Mouse (Mus musculus): ENCODE results near the gene Srp54c. TPM values are rescaled to one million over a fixed set of nuclear protein-coding genes. Genes with fewer than 3 reads are reported as not detected.

Gene Srp54c
- polyA plus RNA-seq, 1 experiment: 7.2 TPM

DNA sequence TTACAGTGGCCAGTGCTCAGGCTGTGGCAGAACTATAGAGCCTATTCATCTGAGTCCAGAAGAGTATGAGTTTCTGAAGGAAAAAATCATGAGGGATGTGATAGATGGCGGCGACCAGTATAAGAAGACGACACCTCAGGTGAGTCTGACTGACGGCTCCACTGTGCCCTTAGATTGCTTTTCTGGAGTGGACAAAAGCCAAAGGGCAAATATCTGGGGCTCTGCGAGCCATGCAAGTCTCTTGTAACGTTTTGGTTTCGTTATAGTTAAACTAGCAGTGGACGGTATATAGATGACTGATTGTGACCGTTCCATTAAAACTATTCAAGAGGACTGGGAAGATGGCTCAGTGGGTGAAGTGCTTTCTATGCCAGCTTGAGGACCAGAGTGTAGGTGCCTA lies 78.8 kb downstream of the Srp54c start:
- WGBS: 94% methylated on average over 9 of the region's 9 CpGs
- no peak for DNase-seq (ENCODE audit: low read depth, low spot score)

- DNase-seq (ENCODE audit: low read depth, low spot score): no peak
- WGBS: 82% methylated on average over 8 of the region's 8 CpGs
Observed at GRCm38 (mm10) chr12:55309501-55309900, 79.5 kb downstream of the Srp54c start.

- DNase-seq (ENCODE audit: low read depth, low spot score): no peak
- WGBS: 90% methylated on average over 7 of the region's 7 CpGs
Observed at GRCm38 (mm10) chr12:55311841-55312240, 81.9 kb downstream of the Srp54c start.

Other genes with a start within 250 kb of the Srp54c start
- not detected in 2 replicates for gene Gm20403, start 243.6 kb upstream of the Srp54c start, polyA plus RNA-seq (2012; rRNA removed)
- gene Baz1a, start 215.8 kb upstream of the Srp54c start, polyA plus RNA-seq (2012; rRNA removed): 4.4 and 6.4 TPM in 2 replicates
- gene 2700097O09Rik, start 150.1 kb upstream of the Srp54c start, polyA plus RNA-seq (2012; rRNA removed): 7.0 and 8.2 TPM in 2 replicates
- 7.8 and 13.0 TPM in 2 replicates for gene Srp54a, start 149.9 kb upstream of the Srp54c start, polyA plus RNA-seq (2012; rRNA removed)
- 4.1 and 4.9 TPM in 2 replicates for gene Fam177a, start 105.7 kb upstream of the Srp54c start, polyA plus RNA-seq (2012; rRNA removed)
- 10.5 and 13.8 TPM in 2 replicates for gene Srp54b, start 75.1 kb upstream of the Srp54c start, polyA plus RNA-seq (2012; rRNA removed)
- not detected in 2 replicates for gene 1700047I17Rik2, start 30.6 kb upstream of the Srp54c start, polyA plus RNA-seq (2012; rRNA removed)
- gene 1110008L16Rik, start 69.4 kb downstream of the Srp54c start, polyA plus RNA-seq (2012; rRNA removed): 12.0 and 13.3 TPM in 2 replicates
- gene Ppp2r3c, start 72.8 kb downstream of the Srp54c start, polyA plus RNA-seq (2012; rRNA removed): 1.8 and 1.9 TPM in 2 replicates
- gene Psma6, start 154.1 kb downstream of the Srp54c start, polyA plus RNA-seq (2012; rRNA removed): 74.8 and 77.5 TPM in 2 replicates